Mouse (Mus musculus) right cerebral cortex, adult 2 months (tissue): ENCODE measurements around the gene Cgas.

Experiments used
- DNase-seq, 2 experiments: peaks; one replicate each; pipeline ENCODE4 v3.0.0; 2021 to 2022; ENCODE audit warnings: low spot score in 2 of 2

Cgas gene

DNA sequence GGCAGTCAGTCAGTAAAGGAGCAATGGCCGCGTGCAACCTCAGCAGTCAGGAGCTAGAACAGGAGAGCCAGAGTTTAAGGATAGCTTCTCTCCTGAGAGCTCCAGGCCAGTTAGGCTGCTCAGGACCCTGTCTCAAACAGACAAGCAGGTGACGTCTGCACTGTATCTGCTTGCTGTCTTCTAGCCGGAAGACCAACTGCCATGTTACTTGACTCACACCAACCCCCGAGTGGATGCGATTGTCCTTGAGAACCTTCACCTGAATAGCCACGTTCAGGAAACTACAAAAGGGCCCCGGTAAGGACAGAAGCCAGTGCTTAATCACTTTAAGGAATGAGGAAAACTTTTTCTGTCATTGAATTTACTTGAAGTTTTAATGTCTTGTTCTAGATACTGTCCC, 14.0 kb upstream of the Cgas start:
- DNase-seq: no peak

DNA sequence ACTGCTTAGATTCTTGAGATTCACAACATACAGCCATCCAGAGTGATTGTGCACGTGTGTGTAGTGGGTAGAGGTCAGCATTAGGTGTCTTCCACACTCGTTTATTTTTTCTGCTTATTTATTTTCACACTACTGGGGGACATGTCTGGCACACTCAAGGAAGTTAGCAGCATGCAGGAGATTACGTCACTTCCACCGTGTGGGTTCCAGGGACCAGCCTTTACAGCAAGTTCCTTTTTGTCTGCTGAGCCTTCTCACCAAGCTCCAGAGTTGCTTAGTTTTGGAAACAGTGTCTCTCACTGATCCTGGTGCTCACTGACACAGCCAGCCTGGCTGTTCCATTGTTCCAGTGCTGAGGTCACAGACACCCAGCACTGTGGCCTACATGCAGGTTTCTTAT, 8.3 kb upstream of the Cgas start:
- DNase-seq: no peak

DNA sequence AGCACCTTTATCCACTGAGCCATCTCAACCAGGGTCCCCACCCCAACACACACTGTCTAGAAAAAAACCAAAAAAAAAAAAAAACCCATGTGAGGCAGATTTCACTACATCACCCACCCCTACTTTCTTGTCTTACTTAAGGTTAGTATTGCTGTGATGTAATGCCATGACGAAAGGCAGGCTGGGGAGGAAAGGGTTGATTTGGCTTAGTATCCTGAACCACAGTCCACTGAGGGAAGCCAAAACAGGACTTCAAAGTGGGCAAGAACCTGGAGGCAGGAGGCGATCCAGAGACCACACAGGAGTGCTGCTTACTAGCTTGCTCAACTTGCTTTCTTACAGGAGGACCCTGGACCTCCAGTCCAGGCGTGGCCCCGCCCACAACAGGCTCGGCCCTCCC, 7.4 kb upstream of the Cgas start:
- no peak for DNase-seq

DNA sequence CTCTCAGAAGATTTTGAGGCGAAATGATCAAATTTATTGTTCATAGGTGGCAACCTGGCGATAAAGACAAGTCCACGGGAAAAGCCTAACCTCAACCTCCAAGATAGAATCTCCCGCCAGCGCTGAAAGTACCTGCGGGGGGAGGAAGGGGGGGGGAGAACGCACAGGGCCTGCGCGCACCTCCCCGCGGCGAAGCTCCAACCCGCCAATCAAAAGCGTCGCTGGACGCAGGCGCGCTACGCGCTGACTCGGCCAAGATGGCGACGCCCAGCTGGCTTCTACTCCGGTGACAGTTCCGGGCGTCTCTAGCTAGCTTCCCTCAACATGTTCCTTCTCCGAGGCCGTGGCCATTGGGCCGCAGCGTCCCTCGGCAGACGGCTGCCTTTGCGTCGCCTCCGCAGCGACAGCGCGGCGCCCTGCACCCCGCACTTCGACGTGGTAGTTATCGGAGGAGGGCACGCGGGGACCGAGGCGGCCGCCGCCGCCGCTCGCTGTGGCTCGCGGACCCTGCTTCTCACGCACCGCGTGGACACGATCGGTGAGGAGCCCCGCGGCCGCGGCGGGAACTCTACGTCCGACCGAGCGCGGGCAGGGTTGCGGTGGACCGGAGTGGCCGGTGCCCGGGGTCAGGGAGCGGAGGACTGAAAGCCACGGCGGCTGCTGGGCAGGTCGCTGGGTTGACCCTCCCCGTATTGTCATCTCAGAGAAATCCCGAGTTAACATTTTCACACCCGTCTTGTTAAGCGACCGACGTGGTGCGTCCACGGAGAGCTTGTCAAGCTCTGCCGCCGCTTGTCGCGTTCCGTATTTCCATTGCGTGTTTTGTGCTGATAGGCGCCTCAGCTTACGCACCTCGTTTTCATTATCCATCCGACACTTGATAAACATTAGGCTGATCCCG, 5.2 kb upstream of the Cgas start, which contains the start of the genes Mto1 and Gm17324:
TSS of gene Mto1 (plus strand) at position 236 of the 901 bp plus-strand sequence.
TSS of gene Gm17324 (minus strand) at position 814 of the 901 bp plus-strand sequence.
- peak; percentile 86 to 87 for DNase-seq

DNA sequence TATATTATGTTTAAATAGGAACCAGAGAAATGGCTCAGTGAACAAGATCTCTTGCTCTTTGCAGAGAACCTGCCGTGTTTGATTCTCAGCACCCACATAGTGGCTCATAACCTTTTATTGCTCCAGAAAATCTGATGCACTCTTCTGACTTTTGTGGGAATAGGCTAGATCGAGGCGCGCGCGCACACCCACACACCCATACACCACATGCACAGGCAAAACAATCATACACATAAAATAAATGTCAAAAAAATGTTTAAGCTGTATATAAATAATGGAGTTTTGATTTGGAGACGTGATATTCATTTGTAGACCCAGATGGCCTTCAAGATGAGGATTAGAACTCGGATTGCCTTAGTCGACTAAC, 4.6 kb upstream of the Cgas start:
- no peak for DNase-seq

DNA sequence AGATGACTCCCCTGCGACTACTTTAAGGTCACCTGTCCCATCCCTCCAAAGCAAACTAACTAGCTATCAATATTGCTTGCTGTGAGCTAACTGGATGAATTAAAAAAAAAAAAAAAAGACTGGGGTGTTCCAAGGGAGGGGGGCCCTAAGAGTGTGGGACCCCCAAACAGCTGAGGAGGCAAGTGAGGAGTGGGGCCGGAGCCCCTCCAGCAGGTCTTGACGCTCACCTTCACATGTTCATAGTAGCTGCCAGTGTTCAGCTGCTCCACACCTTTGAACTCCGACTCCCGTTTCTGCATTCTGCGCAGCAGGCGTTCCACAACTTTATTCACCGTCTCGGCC, 829 bp downstream of the Cgas start:
- no peak for DNase-seq

DNA sequence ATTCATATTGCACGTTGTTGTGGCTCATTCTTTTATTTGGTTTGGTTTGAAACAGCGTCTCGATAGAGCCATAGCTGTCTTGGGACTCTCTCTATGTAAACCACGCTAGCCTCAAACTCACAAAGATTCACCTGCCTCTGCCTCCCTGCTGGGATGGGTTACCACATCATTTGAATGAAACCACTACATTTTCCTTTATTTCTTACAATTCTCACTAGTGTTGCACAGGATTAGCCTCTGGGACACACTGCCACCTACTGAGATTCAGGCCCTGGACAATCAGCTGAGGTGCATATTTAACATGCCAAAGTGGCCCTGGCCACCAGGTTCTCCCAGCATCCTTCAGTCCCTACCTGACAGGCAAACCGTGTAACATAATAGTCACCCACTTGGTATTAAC, 3.6 kb downstream of the Cgas start:
- DNase-seq: no peak

DNA sequence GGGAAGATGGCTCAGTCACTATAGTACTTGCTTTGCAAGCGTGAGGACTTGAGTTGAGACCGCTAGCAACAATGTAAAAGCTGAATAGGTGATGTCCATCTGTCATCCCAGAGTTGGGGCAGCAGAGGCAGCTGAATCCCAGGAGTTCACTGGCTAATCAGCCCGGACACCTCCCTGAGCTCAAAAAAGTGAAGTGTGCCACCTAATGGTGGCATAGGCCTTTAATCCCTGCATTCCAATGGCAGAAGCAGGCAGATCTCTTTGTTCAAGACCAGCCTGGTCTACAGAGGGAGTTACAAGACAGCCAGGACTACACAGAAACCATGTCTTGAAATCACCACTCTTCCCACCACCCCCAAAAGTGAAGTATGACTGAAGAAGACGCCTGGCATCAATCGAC, 10.6 kb downstream of the Cgas start:
- no peak for DNase-seq

DNA sequence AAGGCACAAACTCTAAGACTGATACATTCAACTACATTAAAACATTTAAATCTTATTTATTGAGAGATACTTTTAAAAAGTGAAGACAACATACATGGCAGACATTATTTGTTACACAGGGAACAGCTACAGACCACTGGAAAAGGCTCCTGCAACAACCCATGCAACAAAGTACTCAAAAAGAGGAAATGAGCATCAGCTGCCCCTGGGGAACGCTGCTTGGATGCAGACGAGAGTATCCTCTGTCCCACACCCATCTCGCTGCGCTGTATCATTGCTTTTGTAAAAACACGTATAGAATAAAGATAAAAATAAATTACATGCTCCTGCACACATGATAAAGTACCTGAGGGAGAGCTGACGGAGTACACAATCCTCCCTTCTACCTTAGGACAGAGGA, 12.6 kb downstream of the Cgas start:
- DNase-seq: no peak

DNA sequence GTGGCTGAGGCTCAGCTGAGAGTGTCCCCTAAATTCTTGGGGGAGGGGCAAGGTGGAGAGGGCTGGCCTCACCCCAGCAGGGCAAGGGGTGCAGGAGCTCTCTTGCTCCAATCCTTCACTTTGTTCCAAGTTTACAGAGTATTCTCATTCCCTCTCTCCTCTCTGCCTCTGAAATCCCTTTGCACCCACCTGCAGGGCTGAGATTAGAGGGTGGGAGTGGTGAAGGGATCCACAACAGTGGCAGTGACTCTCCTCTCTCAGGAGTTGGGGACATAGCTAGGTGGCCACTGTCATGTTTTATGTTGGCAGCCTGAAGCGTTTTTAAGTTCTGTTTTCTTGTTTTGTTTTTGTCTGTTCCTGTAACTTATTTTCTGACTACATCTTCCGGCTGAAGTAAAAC, 13.5 kb downstream of the Cgas start:
- no peak for DNase-seq

DNA sequence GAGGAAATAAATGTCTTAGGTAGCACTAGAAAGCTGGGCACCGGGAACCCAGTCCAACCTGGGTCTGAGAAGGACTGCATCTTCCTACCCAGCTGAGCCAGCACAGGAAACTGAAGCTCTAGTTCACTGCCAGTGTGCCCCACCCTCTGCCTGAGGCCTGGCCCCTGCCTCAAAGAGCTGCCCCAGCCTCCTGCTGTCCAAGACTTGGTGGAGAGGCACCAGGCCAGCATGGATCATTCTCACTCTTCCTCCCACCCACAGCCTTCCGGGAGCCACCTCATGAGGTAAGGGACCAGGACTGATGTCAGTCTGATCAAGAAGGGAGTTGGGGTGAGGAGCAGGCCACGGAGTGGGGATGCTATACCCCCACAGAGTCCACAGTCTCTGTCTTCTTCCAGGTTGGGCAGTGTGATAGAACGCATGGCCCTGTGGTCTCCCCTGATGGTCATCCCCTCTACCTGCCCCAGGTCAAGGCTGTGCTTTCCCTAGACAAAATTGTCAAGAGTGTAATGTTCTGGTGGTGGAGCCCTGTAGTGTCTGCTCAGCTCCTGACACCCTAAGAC, 14.1 kb downstream of the Cgas start:
- DNase-seq: no peak

DNA sequence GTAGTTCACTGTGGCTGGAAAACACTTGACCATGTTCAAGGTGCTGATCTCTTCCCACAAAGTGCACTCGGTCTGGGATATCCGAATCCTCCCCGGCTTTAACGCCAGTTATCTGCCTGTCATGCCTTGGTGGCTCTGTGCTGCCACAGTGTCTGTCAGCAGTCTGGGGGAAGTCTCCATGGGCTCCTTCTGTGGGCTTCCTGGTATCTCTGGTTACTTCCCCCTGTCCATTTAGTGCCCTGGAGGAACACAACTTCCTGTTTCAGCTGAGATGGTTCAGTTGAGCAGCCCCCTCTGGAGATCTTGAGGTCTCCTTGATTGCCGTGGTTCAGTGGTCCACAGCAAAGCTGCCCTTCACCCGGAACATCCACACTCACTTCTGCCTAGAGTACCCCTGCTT, 14.9 kb downstream of the Cgas start:
- DNase-seq: no peak

DNA sequence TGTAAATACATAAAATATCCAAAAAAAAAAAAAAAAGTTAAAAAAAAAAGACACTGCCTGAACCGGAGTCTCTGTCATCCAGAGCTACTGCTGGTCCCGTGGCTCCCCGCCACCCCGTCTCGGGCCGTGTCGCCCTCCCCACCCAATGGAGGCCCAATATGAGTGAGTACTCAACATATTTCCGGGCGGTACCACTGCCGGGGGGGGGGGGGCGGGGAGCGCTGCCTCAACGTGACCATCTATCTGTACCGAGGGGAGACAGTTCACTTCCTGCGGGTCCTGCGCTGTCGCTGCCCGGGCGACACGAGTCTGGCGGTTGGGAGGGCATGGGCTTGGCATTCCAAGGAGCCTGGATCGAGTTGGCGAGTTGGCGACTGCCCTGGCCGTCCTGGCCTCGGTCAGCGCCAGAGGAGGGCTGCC, 15.7 kb downstream of the Cgas start:
- no peak for DNase-seq

DNA sequence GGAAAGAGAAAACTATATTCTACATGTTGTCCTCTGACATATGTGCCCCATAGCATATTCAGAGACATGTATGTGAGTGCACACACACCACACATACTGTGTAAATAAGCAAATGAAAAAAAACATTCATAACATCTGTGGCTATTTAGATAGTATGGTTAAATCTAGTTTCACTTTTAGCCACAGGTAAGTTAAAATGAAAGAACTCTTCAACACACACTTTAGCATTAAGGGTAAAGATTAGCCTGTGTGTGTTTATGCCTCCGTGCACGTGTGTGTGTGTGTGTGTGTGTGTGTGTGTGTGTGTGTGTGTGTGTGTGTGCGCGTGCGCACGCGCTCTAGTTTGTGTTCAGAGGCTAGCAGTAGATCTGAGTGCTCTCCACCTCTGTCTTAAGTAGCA, 41.4 kb downstream of the Cgas start:
- DNase-seq: no peak

DNA sequence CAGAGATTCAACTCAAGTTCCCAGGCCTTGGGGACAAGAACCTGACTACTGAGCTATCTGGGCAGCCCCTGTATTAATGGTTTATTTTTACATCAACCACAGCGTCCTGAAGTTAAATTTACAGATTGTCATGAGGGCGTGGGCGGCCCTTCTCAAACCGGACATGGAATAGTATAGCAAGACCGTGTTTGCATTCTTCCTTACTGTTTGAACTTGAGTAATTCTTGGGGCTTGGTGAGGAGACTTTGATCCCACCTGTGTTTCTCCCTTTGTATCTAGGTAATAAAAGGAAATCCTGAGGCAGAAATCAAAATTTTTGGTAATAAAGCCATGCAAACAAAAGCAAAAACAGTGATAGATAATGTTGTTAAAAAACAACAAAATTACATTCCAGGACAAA, 42.5 kb downstream of the Cgas start:
- DNase-seq: no peak

DNA sequence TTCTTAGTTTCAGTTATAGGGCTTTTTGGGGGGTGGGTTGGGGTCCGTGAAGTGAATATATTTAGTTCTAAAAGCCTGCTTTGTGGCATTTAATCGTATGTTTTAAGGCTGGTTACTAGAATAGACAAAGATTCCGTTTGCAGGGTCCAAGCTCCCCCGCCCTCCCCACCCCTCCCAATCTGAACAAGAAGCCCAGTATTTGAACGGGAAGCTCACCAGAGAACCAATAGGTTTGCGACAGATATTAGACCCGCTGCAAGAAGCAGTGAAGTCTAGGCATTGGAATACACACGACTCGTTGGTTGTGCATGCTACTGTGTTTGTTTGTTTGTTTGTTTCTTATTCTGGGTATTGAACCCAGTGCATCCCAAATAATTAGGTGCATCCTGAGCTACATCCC, 46.5 kb downstream of the Cgas start:
- no peak for DNase-seq

DNA sequence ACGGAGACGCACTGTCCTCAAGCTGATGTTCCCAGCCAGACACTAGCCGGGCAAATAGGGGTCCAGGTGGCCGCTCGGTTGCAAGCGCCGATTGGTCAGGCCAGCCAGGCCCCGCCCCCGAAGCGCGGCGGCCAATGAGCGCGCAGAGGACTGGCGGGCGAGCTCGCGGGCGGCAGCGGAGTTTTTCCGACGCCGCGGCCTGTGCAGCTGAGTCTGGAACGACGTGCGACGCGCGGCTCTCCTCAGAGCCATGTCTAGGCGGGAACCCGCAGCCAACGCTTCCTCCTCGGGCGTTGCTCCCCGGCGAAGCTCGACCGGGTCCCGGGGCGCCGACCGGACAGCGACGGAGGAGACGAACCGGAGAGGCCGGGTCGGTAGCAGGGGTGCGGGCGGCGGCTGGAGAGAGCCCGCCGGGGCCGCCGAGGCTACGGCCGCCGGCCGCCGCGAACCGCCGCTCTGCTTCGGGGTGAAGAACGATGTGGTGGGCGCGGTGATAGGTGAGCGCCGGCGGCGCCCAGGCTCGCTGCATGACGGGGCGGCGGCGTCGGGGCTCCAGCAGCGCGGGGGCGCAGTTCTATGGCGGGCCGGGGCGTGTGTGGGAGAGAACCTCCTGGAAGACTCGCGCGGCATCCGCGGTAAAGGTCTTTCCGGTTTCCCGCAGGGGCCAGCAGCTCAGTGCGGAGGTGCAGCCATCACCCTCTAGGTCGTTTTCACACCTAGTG, 47.2 kb downstream of the Cgas start, which contains the start of gene Ddx43:
TSS of gene Ddx43 (plus strand) at position 148 of the 722 bp plus-strand sequence.
- peak; percentile 12 to 14 for DNase-seq

DNA sequence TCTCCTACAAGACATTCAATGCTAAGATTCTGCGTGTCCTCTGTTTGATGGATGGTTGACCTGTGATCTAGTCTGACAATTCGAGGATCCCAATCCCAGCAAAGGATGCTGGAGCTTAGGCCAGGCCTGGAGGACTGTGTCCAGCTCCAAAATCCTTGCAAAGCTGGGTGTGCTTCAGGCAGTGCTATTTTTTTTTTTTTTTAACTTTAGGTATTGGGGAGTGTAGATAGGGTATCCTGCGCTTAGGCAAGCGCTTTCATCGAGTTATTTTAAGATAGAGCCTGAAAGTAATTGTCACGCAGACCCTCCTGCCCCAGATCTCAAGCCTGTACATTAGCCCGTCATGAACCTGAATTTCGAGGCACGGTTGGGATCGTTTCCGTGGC, 47.8 kb downstream of the Cgas start:
- no peak for DNase-seq

DNA sequence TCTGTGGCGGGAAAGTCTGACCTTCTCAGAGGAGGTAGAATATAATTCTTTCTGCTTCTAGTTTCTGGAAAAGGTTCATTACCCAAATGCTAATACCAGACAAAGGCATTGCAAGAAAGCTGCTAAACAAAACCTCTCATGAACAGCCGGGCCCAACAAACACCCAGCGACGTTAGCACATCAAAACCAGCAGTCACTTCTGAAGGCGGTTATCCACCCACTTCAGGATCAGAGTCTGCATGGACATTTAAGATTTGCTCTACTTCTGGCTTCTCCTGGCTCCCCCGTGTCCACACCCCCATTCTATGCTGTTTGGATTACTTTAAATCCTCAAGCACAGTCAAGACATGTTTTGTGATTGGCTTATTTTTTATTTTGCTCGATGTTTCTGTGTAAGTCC, 48.4 kb downstream of the Cgas start:
- peak in 1 of 2 experiments; percentile 14 for DNase-seq

DNA sequence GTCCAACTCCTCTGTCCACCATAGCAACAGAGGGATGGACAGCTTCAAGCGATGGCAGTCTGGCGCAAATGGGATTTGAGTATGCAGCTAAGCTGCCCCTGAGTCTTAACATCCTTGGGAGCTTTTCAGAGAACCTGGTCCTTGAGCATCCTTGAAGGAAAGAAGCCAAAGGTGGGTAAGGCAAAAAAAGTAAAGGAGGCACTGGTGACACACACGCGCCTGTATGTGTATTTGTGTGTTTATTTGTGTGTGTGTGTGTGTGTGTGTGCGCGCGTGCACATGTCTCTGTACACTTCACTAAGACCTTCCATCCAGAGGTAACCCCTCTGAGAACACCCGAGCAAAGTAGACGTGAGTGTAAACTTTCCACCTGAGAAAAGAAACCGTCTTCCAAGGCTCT, 49.3 kb downstream of the Cgas start:
- DNase-seq: no peak

DNA sequence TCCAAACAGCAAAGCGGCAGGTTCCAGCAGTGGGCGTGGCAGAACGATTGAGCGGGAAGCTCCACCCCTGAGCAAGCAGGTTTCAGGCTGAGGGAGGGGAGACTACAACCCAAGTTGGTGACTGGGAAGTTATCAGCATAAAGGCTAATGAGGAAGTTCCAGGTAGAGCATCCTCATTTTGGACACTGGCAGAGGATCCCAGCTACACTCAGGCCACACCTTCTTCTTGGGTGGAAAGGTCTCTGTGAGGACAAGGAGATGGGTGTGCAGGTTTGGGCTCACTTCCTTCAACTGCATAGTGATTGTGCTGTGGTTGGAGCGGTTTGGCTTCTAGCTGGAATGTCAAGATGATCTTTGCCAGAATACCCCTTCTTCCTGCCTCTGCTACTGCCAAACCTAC, 53.1 kb downstream of the Cgas start:
- no peak for DNase-seq

DNA sequence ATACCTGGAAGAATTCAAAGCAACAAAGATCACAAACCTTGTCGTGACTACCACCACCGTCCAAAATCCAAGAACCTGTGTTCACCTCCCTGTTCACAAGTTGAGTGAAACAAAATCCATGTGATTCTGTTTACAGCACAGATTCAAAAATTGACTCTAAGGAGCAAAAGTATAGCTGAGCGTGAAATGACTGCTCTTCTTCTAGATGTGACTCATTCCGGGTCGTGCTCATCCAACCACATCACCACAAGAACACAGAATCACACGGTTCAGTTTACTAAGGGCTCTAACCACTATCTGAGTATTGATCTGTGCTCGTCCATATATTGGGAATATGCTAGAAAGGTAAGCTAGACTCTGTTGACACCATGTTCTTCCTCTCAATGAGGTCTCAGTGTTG, 56.1 kb downstream of the Cgas start:
- no peak for DNase-seq

DNA sequence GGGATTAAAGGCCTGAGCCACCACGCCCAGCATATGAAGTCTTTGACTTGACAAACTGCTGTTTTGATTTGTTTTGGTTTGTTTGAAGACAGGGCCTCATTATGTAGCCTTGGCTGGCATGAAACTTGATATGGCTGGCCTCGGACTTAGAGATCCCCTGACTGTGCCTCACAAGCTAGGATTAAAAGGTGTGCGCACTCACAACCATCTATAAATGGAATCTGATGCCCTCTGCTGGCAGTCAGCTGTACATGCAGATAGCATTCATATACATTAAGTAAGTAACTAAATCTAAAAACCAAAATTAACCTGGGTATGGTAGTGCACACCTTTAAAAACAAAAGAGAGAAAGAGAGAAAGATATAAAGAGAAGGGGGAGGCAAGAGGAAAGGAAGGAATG, 57.1 kb downstream of the Cgas start:
- DNase-seq: no peak
